Mouse (Mus musculus) adrenal gland, adult (tissue): ENCODE measurements around the gene Ctla2b.
"Not testable (repeated sequence)": the region's sequence is repeated elsewhere in the genome, so short reads cannot be mapped to it uniquely, and the experiment has no call there.

Experiments
- DNase-seq, 2 experiments: peaks; one replicate each; pipeline ENCODE4 v3.0.0; 2022 to 2023; ENCODE audit warnings: low spot score in 1 of 2; ENCODE audit not compliant: inconsistent age in 2 of 2

Ctla2b gene

DNA sequence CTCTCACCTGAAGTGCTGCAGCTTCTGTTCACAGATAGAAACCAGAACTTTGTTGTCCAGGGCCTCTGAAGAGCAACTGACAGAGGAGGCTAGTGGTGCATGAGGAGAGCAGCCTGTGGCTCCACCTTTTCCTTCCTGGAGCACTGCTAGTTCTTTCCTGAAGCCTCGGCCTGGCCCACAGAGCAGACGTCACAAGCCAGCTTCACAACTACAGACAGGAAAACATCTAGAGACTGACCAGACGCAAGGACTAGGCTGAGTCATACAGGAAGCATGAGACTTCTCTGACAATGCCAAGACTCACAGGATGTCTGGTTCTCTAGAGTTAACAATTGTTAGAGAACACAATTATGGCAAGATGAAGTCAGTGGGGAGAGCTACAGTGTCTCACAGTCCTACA lies at the start of gene Ctla2b:
TSS of gene Ctla2b (minus strand) at position 120 of the 400 bp plus-strand sequence.
- peak; percentile 63 to 80 for DNase-seq

DNA sequence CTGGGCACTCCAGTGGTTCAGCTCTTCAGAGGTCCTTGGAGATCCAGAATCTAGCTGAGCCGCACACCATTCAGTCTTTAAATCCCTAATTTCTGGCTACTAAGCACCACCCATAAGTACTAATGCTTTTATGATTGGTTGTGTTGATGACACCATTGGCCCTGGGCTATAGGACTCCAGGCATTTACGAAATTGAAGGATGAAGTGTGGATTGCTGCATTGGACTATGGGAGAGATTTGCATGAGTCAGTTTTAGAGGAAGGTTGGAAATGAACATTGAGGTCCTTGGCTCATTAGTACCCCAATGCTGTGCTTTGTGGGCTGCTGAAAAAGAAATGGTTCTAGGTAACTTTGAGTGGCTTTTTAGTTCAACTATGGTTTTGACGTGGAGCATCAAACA lies 44.6 kb upstream of the Ctla2b start, which contains the start of gene Tpbpa:
TSS of gene Tpbpa (minus strand) at position 101 of the 400 bp plus-strand sequence.
- DNase-seq, result not testable (repeated sequence)

DNA sequence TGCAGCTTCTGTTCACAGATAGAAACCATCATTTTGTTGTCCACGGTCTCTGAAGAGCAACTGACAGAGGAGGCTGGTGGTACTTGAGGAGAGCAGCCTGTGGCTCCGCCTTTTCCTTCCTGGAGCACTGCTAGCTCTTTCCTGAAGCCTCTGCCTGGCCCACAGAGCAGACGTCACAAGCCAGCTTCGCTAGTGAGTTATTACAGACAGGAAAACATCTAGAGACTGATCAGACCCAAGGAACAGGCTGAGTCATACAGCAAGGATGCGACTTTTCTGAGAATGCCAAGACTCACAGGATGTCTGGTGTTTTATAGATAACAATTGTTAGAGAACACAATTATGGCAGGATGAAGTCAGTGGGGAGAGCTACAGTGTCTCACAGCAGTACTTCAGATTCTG lies 39.3 kb upstream of the Ctla2b start, which contains the start of the genes Gm49391 and Ctla2a:
TSS of gene Gm49391 (minus strand) at position 72 of the 402 bp plus-strand sequence.
TSS of gene Ctla2a (minus strand) at position 126 of the 402 bp plus-strand sequence.
- DNase-seq, result peak; percentile 55 to 71

DNA sequence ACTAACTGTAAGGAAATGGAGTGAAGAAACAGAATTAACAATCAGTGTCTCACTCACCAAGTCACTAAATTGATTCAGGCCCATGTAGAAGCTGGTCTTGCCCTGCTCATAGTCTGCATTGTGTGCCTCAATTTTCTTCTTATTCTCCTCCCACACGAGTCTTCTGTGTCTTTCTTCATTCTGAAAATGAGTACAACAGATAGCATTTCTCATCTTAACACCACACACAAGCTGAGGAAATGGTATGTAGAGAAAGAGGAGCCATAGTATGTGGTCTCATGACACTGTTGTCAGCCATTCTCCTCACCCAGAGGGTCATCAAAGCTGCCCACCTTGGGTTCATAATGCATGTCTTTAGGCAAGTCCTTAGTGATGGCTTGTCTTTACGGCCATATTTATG lies 38.2 kb upstream of the Ctla2b start, which contains the start of gene Gm49393:
TSS of gene Gm49393 (minus strand) at position 101 of the 400 bp plus-strand sequence.
- not testable (repeated sequence) for DNase-seq

DNA sequence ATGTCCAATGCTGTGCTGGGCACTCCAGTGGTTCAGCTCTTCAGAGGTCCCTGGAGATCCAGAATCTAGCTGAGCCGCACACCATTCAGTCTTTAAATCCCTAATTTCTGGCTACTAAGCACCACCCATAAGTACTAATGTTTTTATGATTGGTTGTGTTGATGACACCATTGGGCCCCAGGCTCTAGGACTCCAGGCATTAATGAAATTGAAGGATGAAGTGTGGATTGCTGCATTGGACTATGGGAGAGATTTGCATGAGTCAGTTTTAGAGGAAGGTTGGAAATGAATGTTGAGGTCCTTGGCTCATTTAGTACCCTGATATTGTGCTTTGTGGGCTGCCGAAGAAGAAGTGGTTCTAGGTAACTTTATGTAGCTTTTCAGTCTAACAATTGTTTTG lies 7.5 kb upstream of the Ctla2b start, which contains the start of gene Tpbpb:
TSS of gene Tpbpb (minus strand) at position 101 of the 400 bp plus-strand sequence.
- not testable (repeated sequence) for DNase-seq

DNA sequence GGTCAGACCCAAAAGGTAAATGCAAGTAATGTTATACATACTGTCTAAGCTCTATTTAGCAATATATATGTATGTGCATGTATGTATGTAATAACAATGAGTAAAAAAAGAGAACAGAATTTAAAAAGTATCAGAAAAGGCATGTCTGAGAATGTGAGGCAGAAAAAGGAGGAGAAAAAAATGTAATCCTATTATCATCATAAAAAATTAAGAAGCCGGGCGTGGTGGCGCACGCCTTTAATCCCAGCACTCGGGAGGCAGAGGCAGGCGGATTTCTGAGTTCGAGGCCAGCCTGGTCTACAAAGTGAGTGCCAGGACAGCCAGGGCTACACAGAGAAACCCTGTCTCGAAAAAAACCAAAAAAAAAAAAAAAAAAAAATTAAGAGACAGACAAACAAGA lies 453 bp downstream of the Ctla2b start, which contains the start of gene Gm49392:
TSS of gene Gm49392 (minus strand) at position 101 of the 400 bp plus-strand sequence.
- not testable (repeated sequence) for DNase-seq

DNA sequence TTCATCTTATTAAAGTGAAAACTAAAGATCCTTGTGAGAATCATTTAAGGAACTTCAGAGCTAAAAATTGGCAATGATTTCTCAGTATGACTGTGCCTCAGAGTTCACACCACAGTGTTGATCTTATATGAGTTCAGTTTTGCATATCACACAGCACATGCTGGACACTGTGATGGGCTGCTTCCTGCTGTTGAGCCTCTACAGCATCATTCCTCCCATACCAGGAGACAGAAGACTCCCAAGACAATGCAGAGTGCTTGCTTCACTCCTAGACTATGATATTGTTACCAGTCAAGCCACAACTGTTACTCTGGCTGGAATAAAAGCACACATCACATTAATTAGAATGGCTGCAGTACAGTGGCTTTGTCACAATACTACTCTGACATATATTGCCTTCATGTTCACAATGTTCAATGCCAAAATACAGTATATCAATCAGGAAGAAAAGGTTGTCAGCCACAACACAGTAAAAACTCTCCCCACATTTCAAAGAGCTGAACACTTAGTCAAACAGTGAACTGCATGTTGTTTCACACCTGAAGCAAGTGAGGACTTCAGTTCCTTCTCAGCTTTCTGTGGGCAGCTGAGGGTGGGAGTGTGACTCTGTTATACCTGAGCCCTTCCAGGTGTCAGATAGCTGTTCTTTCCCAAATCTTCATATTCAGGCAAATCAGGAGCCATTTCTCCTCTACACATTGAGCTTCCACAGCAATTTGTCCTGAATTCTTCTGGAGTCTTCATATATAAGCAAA lies 1.7 kb downstream of the Ctla2b start:
- DNase-seq, result no peak

DNA sequence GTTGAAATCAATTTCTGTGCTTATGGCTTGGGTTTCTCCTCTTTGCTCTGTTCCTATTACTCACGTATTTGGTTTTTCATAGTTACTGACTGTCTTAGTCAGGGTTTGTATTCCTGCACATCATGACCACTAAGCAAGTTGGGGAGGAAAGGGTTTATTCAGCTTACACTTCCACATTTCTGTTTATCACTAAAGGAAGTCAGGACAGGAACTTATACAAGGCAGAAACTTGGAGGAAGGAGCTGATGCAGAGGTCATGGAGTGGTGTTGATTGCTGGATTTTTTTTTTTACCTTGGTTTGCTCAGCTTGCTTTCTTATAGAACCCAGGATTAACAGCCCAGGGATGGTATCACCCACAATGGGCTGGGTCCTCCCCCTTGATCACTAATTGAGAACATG lies 4.9 kb downstream of the Ctla2b start:
- DNase-seq, result no peak

DNA sequence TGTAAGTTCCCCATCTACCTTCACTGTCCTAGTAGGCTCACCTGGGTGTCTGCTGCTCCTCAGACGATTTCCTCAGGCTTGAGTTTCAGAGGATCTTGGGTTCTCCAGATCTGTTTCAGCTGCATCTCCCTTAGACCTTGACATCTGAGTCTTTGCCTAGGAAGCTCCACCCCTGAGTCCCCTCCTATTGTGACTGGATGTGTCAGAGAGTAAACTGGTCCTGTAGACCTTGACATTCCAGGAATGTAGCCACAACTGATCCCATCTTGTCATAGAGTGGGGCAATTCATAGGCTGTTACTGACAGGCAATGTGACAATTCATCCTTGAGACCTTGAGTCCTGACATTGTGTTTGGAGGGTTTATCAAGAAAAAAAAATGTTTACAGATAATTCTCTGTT lies 33.0 kb downstream of the Ctla2b start, which contains the start of gene 4930486L24Rik:
TSS of gene 4930486L24Rik (minus strand) at position 195 of the 400 bp plus-strand sequence.
- DNase-seq, result peak in 1 of 2 experiments; percentile 13

DNA sequence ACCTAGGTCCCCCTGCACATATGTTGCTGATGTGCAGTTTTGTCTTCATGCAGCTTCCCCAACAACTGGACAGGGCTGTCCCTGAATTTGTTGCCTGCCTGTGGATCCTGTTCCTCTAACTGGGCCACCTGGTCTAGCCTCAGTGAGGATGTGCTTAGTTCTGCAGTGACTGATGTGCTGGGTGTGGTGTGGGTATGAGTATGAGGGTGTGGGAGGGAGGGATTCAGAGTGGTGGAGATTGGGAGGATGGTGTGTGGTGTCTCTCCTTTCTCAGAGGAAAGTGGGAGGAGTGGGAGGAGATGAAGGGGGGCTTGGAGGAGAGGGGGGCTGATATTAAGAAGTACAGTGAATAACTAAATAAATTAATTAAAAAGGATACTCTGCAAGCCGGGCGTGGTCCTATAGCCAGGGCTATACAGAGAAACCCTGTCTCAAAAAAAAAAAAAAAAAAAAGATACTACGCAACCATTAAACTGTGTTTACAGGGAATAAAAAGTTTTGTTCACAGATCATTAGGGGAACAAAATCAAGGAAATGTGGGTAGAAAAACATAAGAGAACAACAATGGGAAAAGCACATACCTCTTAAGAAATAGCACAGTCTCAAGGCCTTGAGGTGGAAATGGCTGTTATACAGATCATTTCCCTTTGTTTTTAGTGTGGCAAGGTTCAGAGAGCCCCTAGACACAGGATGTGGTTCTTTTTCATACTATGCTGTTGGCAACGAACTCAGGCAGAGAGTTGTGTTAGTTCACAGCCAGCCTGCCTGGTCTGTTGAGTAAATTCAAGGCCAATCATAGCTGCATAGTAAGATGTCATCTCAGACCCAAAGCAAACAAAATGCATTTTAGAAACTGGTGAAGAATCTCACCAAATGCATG lies 48.8 kb downstream of the Ctla2b start:
- DNase-seq, result no peak
